Mouse (Mus musculus): Measurements from ENCODE around the gene Atp10a. TPM values are rescaled to one million over a fixed set of nuclear protein-coding genes. Genes with fewer than 3 reads are reported as not detected.

The Atp10a gene
- polyA plus RNA-seq, 1 experiment from 2014 or later, result 1.7 TPM

DNA sequence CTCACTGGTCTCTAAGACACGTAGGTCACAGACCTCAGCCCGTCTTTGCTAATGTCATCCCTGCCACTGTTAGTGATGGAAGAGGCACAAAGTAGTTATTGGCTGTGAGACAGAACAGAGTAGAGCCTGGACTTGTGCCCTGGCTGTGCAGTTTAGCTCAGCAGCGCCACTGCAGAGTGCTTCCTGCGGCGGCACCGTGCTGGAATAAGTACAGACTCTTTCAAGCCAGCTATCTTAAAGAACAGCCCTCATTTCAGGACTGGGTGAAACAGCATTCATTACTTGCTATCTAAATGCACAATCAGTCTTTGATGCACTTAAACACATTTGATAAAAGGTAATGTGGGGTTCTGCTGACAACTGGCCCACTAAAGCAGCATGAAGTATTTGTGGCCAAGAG, 111.3 kb downstream of the Atp10a start:
- H3K4me3 ChIP-seq (ENCODE audit: inconsistent target), result no peak overlapping the region
- H3K27ac ChIP-seq, result no peak overlapping the region
- no peaks in the 10 kb centered on the region for H3K79me2 ChIP-seq (ENCODE audit: inconsistent target)
- no peaks in the 10 kb centered on the region for H3K36me3 ChIP-seq (ENCODE audit: inconsistent target)
- 93% methylated on average over 6 of the region's 6 CpGs for WGBS (ENCODE audit: missing documents)

DNA sequence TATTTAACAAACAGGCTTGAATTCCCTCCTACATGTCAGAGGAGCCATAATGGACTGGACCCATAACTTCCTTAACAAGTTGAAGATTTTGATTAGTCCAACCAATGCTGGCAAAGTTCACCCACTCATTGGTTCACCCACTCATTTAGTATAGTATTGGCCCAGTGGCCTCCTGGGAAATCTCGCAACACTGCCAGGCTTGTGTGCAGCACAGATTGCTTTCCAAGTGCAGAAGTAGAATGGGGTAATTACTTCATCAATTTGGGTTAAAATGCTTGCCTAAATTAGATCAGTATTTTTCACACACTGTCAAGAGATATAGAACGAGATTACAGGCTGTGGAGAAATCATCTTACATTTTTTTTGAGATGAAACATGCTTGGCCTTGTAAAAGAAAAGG, 112.3 kb downstream of the Atp10a start:
- no peak overlapping the region for H3K27ac ChIP-seq
- 85% methylated on average over 2 of the region's 2 CpGs for WGBS (ENCODE audit: missing documents)
- H3K36me3 ChIP-seq (ENCODE audit: inconsistent target), result no peaks in the 10 kb centered on the region
- no peak overlapping the region for H3K4me3 ChIP-seq (ENCODE audit: inconsistent target)
- no peaks in the 10 kb centered on the region for H3K79me2 ChIP-seq (ENCODE audit: inconsistent target)

DNA sequence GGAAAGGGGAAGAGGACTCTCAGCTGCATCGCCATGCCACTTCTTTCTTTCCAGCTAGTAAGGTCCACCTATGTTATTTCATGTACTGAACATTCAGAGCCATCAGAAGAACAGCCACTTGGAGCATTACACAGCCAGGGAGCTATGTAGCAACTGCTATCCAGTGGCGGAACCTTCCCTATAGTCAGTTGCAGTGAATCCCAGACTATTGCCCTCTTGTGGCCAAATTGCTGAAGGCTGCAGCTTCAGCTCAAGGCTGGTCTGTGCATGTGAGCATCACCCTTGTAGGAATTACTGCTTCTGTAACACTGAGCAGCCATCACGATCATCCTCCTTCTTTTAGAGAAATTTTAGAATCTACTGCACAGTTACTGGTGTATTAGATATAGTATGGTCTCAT, 114.3 kb downstream of the Atp10a start:
- no peaks in the 10 kb centered on the region for H3K36me3 ChIP-seq (ENCODE audit: inconsistent target)
- H3K79me2 ChIP-seq (ENCODE audit: inconsistent target), result no peaks in the 10 kb centered on the region
- no peak overlapping the region for H3K27ac ChIP-seq
- H3K4me3 ChIP-seq (ENCODE audit: inconsistent target), result no peak overlapping the region
- 85% methylated on average over 3 of the region's 3 CpGs for WGBS (ENCODE audit: missing documents)

DNA sequence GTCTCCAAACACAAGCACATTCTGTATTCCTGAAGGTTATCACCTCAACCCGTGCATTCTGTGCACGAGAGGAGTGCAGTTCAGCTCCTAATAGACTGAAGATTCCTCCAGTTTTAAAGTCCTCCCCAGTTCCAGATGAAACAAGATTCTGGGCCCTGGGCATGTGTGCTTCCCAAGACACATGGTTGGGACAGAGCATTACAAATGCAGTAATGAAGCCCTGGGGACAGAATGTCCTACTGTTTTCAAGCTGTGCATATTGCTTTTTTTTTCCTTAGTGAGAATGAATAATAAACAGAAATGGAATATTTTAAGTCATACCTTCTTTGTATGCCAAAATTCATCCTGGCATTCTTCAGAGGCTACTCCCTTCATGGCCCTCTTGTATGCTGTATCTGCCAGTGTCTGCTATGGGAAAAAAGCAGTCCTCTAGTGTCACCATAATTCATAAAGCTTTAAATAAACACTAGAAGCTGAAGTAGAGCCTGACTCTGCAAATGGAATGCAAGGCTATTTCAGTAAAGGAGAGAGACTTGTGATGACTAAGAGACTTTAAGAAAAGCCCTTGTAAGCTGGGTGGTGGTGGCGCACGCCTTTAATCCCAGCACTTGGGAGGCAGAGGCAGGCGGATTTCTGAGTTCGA, 116.2 kb downstream of the Atp10a start:
- 93% methylated on average over 3 of the region's 6 CpGs for WGBS (ENCODE audit: missing documents)

DNA sequence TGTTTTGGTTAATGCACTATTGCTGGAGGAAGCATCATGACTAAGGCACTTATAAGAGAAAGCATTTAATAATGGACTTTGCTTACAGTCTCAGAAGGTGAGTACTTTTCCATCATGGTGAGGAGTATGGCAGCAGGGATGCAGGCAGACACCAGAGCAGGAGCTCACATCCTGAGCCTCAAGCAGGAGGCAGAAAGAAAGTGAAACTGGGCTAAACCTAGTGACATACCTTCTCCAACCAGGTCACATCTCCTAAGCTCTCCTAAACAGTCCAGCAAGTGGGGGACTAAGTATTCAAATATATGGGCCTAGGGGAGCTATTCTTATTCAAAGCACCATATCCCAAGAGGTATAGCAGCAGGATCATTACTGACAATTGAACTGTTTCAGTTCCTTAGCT, 123.2 kb downstream of the Atp10a start:
- Histone ChIP-seq H3K27ac (no peak overlapping the region), H3K4me3 (ENCODE audit: inconsistent target) (no peak overlapping the region), H3K36me3 (ENCODE audit: inconsistent target) (no peaks in the 10 kb centered on the region), H3K79me2 (ENCODE audit: inconsistent target) (no peaks in the 10 kb centered on the region)

More for the DNA sequence above, 116.2 kb downstream of the Atp10a start:
- Histone ChIP-seq H3K4me3 (ENCODE audit: inconsistent target) (no peak overlapping the region), H3K27ac (no peak overlapping the region), H3K36me3 (ENCODE audit: inconsistent target) (no peaks in the 10 kb centered on the region), H3K79me2 (ENCODE audit: inconsistent target) (no peaks in the 10 kb centered on the region)

DNA sequence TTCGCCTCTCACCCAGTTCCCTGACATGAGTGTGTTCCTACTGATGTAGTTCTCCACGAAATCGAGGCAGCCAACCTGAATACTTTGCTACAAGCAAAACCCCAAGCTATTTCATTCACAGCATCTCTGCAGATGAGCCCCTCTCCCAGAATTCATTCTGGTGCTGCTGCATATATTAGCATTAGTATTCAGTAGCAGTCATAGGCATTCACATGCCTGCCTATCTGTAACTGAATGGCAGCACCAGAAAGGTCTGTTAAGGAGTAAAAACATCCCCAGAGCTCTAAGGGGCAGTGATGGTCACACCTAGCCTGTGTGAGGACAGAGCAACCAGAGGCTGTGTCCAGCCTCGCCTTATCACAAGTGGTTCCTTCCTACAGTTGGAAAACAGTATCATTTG, 131.0 kb downstream of the Atp10a start:
- Histone ChIP-seq H3K79me2 (ENCODE audit: inconsistent target) (no peaks in the 10 kb centered on the region), H3K36me3 (ENCODE audit: inconsistent target) (no peaks in the 10 kb centered on the region; the same call in 1 of the 2 replicates)
- 98% methylated on average over 4 of the region's 4 CpGs for WGBS (ENCODE audit: missing documents)

DNA sequence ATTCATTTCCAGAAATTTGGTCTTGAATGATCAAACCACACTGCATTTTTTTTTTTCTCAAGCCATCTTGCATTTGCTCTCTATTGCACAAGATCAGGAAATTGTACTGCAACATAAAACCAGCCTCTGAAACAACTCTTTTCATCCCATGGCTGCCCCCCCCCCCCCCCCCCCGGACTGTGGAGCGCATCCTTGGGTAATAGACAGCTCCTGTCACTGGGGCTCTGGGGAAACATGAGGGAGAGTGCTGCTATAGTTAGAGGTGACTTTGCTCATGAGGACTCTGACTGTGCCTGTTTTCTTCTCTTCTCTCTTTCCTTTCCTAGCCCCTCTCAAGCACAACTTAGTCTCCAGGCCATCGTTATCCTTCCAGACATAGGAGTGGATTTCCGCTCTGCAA, 131.6 kb downstream of the Atp10a start:
- WGBS (ENCODE audit: missing documents), result 63% methylated on average over 4 of the region's 4 CpGs
- H3K36me3 ChIP-seq (ENCODE audit: inconsistent target), result no peaks in the 10 kb centered on the region; the same call in 1 of the 2 replicates
- H3K27ac ChIP-seq, result no peak overlapping the region
- H3K4me3 ChIP-seq (ENCODE audit: inconsistent target), result no peak overlapping the region
- no peaks in the 10 kb centered on the region for H3K79me2 ChIP-seq (ENCODE audit: inconsistent target)

More for the DNA sequence above, 131.0 kb downstream of the Atp10a start:
- no peak overlapping the region for H3K4me3 ChIP-seq (ENCODE audit: inconsistent target)
- H3K27ac ChIP-seq, result no peak overlapping the region

DNA sequence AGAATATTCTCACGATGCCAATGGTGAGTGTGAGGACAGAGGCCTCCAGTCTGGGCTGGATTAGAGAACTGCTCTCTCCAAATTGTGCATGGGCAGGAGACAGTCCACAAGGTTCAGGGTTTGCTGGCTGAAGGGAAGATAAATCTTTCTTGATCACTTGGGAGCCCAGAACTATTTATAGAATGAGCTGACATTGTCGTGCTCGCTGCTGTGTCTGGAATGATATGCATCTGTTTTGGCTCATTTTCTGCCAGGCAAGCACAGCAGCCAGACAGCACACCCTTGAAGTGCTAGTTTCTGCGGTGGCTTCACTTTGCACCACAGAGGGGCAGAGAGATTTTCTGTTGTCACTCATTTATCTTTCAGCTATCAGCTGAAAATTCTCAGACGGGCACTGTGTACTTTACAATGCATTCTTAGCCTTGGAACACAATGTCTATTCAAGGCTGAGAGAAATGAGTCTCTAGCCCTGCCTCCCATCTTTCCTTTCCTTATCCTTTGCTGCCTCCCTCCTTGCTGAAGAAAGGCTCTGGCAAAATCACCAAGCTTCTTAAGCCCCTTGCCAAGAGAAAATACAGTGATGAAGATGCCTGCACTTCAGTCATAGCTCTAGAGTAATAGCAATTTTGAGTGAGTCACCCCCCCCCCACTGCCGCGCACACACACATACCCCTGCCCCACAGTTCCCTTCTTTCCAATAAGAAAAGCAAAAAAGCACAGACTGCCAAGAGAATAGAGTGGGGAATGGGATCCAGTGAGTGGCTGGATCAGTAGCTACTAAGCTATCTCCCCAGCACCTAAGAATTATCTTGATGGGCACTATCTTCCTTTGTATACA, 132.7 kb downstream of the Atp10a start:
- H3K79me2 ChIP-seq (ENCODE audit: inconsistent target), result no peaks in the 10 kb centered on the region
- no peak overlapping the region for H3K4me3 ChIP-seq (ENCODE audit: inconsistent target)
- no peak overlapping the region for H3K27ac ChIP-seq
- no peaks in the 10 kb centered on the region; the same call in 1 of the 2 replicates for H3K36me3 ChIP-seq (ENCODE audit: inconsistent target)
- WGBS (ENCODE audit: missing documents), result 92% methylated on average over 7 of the region's 7 CpGs

DNA sequence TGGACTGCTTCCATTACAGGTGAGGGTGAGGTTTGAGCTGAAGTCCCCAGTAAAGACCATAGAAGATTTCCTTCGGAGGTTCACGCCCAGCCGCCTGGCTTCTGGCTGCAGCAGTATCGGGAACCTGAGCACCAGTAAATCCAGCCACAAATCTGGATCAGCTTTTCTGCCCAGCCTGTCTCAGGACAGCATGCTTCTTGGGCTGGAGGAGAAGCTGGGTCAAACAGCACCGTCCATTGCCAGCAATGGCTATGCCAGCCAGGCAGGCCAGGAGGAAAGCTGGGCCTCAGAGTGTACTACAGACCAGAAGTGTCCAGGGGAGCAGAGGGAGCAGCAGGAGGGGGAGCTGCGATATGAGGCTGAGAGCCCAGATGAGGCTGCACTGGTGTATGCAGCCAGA, 141.3 kb downstream of the Atp10a start:
- H3K36me3 ChIP-seq (ENCODE audit: inconsistent target), result no peaks in the 10 kb centered on the region; the same call in 1 of the 2 replicates
- H3K4me3 ChIP-seq (ENCODE audit: inconsistent target), result no peak overlapping the region
- H3K27ac ChIP-seq, result no peak overlapping the region
- WGBS (ENCODE audit: missing documents), result 94% methylated on average over 6 of the region's 6 CpGs
- H3K79me2 ChIP-seq (ENCODE audit: inconsistent target), result no peaks in the 10 kb centered on the region

DNA sequence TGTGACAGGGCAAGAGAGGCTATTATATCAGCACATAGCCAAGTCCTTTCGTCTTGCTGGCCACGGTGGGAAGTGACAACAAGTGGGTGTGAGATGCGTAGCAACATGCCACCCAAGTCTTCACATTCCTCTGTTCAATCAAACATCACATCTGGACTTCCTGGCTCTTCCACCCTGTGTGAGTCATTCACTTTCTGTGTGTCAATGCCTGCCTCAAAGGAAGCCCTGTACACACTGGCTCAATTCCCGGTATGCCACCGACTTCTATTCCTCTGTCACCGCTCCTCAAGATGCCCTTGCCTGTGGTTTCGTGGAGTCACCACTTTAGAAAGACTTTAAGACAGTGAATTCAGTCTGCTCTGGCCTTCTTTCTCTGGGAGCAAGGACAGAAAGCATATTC, 144.9 kb downstream of the Atp10a start:
- WGBS (ENCODE audit: missing documents), result 94% methylated on average over 7 of the region's 7 CpGs
- Histone ChIP-seq H3K4me3 (ENCODE audit: inconsistent target) (no peak overlapping the region), H3K79me2 (ENCODE audit: inconsistent target) (no peaks in the 10 kb centered on the region), H3K27ac (no peak overlapping the region), H3K36me3 (ENCODE audit: inconsistent target) (no peaks in the 10 kb centered on the region; the same call in 1 of the 2 replicates)

DNA sequence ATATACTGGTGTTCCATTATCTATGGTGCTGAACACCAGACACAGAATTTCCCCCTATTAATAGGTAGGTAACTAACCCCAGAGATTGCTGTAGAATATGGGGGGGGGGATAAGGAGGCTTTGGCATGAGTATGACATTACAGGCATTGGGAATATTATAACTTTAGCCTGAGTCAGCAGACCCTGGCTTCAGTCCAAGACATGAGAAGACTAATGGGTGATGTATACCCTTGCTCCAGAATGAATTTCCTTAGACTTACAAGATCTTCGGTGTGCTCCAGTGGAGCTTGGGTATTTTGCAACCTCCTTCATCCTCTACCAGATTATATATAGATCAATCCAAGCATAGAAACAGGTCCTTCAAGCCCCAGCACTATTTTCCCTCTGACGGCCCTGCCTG, 145.8 kb downstream of the Atp10a start:
- no peaks in the 10 kb centered on the region for H3K79me2 ChIP-seq (ENCODE audit: inconsistent target)
- no peak overlapping the region for H3K4me3 ChIP-seq (ENCODE audit: inconsistent target)
- WGBS (ENCODE audit: missing documents), result 100% methylated on average over 2 of the region's 2 CpGs
- no peaks in the 10 kb centered on the region; the same call in 1 of the 2 replicates for H3K36me3 ChIP-seq (ENCODE audit: inconsistent target)
- no peak overlapping the region for H3K27ac ChIP-seq

DNA sequence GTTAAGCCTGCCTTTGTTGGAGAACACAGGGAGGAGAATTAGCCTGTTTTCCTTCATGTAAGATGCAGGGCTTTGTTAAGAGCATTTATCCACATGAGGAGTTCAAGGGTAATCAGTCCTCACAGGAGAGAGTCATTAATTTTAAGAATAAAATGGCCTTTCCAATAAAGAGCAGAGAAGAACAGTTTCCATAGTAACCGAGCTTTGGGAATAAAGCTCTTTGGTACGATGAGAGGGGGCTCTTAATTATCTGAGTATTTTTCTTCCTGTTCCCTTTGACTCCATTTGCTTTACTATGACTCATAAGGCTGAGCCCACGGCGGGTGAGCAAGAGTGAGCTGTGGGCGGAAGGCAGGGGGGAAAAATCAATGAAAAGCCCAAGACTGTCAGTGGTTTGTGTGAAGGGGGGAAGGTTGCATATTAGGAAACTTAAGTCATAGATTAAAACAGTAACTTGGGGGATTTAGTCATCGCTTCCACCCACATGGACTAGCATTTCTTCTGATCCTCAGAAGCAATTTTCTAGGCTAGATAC, 166.2 kb downstream of the Atp10a start:
- H3K27ac ChIP-seq, result no peak overlapping the region
- H3K36me3 ChIP-seq (ENCODE audit: inconsistent target), result peaks cover 3% of the 10 kb centered on the region; the same call in 1 of the 2 replicates
- H3K4me3 ChIP-seq (ENCODE audit: inconsistent target), result no peak overlapping the region
- 92% methylated on average over 6 of the region's 6 CpGs for WGBS (ENCODE audit: missing documents)
- no peaks in the 10 kb centered on the region for H3K79me2 ChIP-seq (ENCODE audit: inconsistent target)

DNA sequence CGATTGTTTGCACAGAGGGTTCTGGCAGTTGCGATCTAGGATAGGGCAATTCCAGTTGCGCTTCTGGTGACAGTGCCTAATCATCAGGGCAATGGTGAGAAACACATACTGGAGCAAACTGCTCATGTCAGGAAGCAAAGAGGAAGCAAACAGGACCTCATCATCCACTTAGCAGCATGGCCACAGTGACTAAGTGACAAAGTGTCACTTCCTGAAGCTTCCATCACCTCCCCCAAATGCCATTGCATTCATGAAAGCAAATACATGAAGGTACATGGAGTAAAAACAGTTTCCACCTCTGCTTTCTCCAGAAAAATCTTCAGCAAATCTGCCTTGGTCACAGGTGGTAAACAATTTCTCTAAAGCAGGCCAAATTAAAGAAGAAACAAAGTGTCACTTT, 168.7 kb downstream of the Atp10a start:
- Histone ChIP-seq H3K4me3 (ENCODE audit: inconsistent target) (no peak overlapping the region), H3K36me3 (ENCODE audit: inconsistent target) (peaks cover 15% of the 10 kb centered on the region; the same call in 1 of the 2 replicates), H3K27ac (no peak overlapping the region), H3K79me2 (ENCODE audit: inconsistent target) (no peaks in the 10 kb centered on the region)
- 98% methylated on average over 3 of the region's 3 CpGs for WGBS (ENCODE audit: missing documents)

DNA sequence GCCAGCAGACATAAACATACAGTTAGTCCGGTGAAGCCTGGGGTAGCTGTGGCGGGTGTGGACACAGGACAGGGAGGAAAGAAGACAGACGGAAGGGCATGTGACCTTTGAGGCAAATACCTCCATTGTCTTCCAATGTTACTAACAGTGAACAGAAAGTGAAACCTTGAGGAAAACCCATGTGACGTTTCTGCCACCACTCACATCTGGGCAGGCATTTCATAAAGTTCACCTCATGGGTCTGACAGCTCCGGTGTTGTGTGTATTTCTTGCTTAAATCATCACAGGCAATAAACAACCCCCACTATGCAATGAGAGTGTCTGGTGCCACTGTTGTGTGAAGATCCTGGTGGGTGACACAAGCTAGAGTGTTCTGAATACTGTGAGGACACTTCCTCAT, 173.1 kb downstream of the Atp10a start:
- Histone ChIP-seq H3K27ac (no peak overlapping the region), H3K4me3 (ENCODE audit: inconsistent target) (no peak overlapping the region), H3K36me3 (ENCODE audit: inconsistent target) (peaks cover 15% of the 10 kb centered on the region; the same call in 1 of the 2 replicates), H3K79me2 (ENCODE audit: inconsistent target) (no peaks in the 10 kb centered on the region)
- WGBS (ENCODE audit: missing documents), result 67% methylated on average over 5 of the region's 5 CpGs

Measured in macrophage (primary cell).